Mouse (Mus musculus) telencephalon, adult 2 months (tissue): ENCODE results near the gene Gm17455.
A peak's percentile ranks its signal among the peaks of the same experiment; 100 is the strongest.

Experiments used
- DNase-seq: peaks from one replicate; pipeline ENCODE4 v3.0.0-alpha.2; 2011; ENCODE audit warnings: low read depth, low spot score

Gm17455 gene

DNA sequence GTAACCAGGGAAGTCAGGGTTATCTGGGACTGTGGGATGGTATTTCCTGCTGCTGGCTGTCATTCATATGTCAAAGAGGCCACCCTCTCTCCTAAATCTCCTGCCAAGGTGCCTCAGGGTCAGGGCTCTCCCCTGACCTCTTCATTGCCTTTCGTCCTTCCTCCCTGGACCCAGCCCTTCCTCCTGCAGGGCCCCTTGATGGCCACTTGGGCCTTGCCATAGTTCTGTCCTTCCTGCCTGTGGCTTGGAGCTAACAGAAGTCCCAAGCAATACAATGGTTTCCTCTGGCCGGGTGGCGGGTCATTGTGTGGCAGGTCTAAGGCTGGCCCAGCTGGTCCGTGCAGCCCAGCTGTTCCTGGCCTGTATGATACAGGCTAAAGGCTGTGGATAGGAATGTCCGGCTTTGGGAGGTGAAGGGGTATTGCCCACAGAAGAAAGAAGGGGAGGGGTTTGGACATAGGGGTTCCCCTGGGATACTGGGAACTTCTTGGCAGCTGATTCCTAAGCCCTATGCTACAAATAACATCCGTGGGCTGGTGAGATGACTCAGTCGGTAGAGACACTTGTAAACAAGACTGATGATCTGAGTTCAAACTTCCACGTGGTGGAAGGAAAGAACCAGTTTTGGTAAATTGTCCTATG, 25.5 kb upstream of the Gm17455 start:
- no peak for DNase-seq

DNA sequence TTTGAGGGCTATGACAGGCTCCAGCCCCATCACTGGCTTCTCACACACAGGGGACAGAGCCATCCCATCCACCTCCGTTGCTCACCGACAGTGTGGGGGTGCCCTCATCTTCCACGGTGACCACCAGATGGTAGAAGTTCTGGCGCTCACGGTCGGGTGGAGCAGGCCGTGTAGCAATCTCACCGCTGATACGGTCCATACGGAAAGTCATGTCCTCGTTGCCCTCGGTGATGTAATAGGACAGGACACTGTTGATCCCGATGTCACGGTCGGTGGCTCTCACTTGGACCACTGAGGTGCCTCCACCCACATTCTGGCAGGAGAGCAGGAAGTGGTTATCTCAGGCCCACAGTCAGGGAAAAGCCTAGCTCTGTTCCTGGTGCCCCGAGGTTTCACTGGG, 22.8 kb upstream of the Gm17455 start:
- DNase-seq: no peak

DNA sequence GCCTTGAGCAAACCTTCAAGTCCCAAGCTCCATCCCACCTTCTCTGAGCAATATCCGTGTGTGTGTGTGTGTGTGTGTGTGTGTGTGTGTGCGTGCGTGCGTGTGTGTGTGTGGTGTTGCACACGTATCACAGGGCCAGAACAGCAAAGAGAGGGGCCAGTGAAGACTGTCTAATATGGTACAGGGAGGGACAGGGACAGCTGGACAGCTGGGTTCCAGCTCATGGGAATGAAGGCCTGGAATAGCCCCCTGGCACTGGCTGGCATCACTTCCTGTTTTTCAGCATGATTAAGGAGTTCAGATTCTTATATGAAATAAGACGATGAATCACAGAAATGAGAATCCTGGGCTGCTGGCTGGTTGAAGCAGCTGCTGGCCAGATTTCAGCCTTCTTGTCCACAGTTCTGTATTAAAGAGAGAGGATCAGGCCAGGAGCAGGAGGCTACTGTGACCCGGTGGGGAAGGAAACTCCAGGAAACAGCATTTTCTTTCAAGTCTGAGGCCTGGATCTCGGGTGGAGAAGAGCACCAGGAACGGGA, 20.0 kb upstream of the Gm17455 start:
- no peak for DNase-seq

DNA sequence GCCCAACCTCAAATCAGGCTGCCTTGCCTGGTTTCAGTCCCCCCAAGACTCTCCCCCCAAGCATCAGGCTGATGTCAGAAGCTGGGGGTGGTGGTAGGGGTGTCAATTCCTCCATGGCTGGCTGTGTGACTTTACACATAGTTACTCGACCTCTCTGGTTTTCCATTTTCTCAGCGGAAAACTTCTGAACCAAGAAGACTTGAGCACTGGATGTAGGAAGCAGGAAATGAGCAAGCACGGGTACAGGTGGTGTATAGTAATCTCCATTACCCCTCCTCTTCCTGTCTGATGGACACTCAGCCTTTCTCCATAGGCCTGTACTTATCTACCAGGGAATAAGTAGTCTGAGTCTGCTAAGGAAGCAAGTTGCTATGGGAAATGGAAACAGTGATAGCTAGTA, 19.3 kb upstream of the Gm17455 start:
- no peak for DNase-seq

DNA sequence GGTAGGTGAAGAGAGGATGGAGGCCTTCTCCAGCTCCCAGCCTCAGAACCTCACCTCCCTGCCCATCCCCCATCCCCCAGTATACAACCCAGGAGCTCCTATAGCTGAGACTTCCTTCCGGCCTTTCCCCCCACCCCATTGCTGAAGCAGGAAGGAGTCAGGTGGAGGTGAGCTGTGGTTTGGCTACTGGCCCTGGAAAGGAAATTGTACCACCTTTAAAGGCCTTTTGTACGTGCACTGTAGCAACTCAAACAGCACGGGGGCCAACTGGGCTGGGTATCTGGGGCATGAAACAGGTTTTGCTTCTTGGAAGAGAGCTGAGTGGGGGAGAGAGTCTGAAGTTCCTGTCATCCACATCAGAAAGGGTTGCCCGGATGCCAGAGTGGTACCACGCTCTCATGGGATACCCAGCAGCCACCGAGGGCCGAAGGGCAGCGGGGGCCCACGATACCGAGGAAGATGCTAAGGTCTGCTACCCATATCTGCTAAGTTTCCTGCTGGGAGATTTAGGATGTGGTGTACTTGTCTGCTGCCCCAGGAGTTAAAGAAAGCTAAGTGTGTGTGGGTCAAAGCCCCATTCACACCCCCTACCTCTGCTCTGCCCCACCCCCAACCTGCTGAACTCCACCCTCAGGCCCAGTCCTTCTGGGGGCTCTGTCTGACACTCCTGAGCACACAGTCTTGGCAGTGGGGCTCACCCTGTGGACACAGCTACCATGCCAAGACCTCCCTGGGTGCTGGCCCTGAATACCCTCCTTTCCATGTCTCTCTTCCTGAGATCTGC, 18.2 kb upstream of the Gm17455 start:
- no peak for DNase-seq

DNA sequence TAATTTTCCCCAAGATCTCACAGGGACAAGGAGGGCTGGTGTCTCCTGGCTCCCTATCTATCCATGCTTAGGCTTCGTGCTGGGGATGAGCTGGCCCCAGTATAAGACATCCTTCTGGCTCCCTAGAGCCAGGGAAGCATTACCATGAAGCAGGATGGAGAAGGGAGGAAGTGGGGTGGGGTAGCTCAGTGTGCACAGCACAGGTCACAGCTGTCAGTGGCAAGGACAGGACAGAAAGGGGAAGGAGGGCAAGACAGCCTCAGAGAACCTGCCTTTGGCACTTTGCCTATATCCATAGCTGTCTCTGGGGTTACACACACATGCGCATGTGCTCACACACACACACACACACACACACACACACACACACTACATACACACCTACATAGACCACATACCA, 11.2 kb upstream of the Gm17455 start:
- DNase-seq: no peak

DNA sequence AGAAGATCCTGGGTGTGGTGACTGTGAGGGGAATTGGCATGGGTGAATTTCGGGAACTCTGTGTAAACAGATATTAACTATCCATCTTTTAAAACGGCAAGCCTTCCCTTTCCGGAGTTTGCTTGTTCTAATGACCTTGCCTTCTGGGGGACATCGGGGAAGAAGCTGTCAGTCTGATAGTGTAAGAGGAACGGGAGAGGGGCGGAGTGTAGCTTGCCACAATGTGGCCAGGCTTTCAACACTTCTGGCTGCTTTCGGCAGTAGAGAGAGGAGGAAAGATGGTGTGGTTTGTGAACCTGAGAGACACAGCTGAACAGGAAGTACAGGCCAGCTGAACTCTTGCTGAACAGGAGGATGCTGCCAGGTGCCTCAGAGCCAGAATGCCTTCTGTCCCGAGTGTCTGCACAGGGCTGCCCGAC, 10.1 kb upstream of the Gm17455 start:
- DNase-seq: no peak

DNA sequence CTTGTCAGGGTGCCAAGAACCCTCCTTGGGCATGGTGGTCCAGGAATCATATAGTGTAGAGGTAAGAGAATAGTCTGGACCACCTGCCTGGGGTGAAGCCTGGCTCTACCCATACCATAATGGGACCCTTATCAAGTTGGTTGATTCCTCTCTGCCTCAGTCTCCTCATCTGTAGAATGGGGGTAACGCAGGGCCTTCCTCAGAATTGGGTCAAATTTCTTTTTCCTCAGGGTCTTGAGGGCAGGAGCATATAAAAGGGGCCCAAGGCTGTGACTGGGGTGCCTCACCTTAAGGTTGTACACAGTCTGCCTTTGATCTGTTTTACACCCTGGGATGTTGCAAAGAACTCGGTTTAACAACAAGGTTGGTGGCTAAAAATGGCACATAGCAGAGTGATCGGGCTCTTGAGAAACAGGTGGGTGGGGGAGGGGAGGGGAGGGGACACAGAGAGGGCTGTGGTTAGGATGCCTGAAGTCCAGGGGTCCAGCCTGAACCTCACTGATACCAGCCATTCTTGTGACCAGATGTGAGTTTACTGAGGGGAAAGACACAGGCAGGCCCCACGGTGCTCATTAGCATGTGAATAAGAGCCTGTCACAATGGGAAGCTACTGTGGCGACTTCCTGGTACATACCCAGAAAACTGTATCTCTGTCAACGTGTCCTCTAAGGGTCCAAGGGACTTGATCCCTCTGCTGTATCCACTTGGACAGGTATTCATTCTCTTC, 9.2 kb upstream of the Gm17455 start:
- no peak for DNase-seq

DNA sequence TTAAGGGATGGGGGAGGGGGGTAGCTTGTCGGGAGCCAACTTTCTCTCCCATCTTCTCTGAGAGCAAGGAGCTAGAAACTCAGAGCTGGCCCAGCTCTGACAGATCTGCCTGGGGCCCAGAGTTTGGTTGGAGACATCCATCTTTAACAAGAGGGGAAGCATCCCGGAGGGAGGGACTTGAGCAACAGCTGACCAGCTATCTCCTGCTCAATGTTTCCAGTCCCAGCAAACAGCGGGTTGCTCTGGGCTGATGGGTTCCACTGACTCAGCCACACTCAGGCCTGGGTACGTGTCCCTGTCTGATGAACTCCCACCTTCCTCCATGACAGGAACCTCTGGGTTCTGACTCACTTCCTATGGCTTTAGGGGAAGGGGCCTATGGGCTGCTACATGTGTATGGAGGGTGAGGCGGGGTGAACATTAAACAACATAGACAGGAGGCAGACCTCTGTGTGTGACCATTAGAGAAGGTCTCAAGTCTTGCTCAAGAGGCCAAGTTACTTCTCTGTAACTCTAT, 8.6 kb upstream of the Gm17455 start:
- no peak for DNase-seq

DNA sequence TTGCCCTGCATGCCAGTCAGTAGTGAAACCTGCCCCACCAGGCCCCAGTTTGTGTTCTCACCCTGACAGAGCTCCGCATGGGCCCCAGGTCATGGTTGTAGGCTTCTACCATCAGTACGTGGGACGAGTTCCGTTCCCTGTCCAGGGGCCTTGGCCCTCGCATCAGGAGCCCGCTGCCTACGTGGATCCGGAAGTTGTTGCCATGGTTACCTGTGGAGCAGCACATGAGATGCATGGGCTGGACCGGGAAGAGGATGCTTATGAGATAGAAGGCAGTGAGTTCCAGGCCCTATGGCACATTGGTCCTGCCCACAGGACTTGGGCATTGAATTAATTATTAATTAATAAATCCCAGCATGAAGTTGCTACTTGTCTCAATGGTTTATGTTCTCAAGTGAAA, 7.9 kb upstream of the Gm17455 start:
- no peak for DNase-seq

DNA sequence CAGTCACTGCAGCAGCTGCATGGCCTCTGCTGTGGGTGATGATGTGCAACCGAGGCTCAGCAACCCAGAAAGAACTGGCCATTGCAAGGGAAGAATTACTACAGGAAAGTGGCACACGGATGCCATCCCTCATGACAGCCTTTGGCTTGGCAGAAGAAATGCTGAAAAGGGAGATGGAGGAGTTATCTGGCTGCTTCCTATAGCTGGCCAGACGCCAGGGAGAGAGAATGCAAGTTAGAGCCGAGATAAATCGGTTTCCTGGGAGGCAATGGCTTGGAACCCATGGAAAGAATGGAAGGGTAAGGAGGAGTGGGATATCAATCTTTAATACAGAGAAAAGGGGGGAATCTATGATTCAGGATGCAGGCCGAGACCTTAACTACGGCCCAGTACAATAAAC, 4.6 kb upstream of the Gm17455 start:
- no peak for DNase-seq

DNA sequence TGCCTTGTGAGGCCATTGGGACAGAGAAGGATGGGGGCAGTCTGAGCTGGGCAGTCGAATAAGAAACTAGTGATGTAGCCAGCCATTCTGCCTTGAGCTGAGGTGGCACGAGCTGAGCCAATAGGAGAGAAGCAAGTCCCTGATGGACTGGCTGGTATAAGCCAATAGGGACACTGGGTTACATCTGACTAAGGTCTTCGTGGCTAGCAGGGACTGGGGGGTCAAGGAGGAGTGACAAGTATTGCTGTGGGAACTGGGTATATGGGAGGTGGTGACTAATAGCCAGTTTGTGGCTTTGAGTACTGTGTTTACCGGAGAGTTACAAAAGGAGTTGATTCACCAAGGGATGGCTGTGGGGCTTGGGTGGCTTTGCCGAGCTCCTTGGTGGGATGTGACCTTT, 3.9 kb upstream of the Gm17455 start:
- no peak for DNase-seq

DNA sequence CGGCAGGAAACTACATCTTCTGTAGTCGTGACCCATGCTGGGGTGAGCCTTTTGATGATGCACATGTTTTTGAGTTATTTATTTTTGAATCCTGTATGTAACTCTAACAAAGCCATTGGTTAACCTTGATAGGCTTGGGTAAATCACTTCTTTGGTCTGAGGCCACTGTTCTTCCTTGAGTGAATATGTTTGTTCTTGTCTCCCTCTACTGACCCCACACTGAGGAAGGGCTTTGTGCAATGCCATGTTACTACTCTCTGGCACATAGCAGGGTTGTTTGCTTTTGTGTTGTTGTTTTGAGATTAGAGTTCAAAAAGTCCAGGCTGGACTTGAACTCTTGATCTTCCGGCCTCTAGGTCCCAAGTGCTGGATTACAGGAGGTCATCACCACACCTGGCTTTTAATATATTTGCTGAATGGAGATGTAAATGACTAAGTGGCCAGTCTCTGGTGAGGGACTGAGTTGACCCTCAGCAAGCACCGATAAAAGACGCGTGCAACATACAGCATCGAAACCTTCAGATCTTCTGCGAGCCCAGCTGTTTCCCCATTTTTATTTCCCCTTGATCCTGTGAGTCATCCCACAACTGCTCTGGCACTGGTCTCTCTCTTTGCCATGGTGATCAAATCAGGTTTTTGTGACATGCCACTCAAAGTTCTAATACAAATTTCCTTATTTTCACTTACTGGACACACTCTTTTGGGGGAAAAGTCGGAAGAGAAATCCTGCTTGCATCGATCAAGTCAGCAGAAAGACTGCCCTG, 1.3 kb upstream of the Gm17455 start:
- DNase-seq: no peak

DNA sequence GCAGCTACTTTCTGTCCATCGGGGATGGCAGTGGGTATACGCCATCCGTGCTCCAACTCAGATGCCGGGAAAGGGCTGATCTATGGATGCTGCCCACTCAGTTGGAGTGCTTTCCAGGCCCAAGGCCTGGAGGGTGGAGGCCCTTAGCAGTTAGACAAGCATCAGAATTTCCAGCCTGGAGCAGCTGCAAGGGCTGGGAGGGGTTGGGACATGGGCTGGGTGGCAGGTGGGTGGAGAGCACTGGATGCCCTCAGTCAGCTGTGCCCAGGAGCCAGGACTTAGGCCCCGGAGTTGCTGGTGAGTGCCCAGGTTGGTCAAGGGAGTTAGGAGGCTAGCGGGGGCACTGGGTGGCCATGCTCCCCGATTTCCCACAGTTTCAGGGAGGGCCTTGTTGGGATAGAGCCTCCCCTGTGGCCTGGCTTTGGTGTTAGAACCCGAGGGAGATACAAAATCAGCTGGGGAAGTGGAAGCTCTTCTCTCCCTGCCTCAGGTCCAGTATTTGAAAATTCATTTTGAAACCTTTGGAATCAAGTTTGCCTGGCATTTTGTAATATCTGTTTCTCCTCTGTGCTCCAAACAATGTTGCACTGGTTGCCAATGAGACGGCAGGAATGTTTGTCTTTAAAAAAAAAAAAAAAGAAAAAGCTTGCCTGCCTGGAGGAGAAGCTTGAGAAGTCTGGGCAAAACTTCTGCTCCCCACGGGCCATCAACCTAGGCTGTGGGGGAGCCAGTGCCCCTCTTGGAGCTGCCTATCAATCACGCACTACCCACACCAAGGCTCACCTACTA, 1.2 kb downstream of the Gm17455 start:
- no peak for DNase-seq

DNA sequence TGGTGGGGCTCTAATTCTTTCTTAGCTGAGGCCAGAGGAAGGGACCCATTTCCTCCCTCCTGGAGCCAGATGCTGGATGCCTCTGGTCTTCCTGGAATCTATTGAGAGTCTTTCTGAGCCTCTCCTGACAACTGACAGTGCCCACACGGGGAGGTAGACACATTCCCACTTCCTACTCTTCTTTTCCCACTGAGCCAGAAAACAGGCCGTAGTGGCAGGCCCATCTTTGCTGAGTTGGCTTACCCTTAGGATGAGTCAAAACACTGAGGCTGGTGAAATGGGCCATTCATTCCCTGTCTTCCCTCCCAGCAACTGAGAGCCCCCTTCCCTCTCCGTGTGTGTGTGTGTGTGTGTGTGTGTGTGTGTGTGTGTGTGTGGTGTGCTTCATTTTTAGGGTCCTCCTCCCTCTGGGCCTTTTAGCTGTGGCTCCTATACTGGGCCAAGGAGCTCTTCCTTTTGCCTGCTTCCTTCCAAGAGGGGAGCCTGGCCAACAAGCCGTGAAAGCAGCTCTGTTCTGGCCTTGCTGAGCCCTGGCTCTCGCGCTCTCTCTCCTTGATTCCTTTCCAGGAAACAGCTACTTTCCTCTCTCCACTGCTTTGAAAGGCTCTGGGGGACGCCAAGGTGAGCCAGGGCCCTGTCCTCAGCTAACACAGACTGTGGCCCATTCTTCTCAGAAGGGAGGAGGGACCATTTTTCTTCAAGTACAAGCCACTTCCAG, 6.1 kb downstream of the Gm17455 start:
- DNase-seq: peak; percentile 13

DNA sequence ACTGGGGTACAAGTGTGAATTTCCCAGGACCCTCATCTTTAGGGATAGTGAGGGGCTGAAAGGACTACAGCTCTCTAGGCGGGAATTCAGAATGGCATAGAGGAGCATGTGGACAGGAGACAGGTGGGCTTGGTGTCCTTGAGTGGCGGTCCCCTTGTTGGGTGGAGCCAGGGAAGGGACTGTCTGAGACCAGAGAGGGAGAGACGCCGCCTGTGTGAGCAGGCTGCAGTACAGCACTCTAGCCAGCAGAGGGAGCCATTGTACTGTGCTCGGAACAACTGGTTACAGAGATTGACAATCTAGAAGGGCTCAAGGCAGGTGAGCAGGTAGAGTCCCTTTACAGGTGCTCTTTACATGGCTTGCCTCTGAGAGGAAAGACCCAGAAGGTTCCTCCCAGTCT, 8.3 kb downstream of the Gm17455 start:
- DNase-seq: peak; percentile 12

DNA sequence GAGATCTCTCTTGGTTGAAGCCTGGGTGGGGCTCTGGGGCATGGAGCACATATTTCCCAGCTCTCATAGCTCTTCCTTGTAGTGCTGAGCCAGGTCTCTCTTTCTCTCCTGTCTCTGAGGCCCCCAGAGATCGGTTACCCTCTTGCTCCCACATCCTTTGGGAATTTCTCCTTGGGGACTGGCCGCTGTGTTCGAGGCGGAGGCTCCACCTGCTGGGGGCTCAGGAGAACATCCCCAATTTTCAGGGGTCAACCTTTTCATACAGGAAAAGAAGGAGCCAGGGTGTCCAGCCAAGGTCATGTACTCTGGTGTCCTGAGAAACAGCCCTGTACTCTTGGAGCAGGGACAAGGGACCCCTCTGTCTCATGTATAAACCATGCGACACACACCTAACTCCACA, 12.3 kb downstream of the Gm17455 start:
- DNase-seq: no peak

DNA sequence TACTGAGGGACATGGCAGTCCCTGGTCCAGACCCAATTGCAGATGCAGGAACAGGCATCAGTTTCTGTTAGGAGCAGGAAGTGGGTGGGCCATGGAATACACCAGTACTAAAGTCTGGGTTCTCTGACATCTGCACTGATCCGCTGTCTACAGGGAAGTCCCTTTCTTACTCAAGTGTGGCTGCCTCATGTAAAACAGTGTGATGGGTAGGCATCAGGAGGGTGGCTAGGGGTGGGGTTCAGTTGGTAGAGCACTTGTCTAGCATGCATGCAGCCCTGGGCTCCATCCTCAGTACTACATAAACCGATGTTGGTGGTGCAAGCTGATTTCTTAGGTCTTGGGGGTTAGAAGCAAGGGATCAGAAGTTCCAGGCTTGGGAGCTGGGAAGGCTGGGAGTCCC, 14.2 kb downstream of the Gm17455 start:
- no peak for DNase-seq

DNA sequence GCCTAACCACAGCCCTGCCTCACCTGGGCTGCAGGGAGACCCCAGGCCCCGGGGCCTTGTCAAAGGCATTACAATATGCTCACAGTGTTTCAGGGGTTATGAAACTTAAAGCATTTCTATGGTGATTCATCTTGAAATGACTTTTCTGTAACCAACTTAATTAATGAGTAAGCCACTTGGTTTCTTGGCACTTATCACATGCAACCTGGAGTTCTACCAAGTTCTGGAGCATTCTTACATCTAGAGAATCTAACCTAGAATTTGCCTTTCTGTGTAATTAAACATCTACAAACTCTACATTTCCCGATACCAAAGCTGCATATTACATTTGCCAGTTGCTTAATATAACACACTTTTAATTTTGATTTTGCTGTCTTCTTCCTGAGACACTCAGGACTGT, 17.5 kb downstream of the Gm17455 start:
- DNase-seq: peak; percentile 33

DNA sequence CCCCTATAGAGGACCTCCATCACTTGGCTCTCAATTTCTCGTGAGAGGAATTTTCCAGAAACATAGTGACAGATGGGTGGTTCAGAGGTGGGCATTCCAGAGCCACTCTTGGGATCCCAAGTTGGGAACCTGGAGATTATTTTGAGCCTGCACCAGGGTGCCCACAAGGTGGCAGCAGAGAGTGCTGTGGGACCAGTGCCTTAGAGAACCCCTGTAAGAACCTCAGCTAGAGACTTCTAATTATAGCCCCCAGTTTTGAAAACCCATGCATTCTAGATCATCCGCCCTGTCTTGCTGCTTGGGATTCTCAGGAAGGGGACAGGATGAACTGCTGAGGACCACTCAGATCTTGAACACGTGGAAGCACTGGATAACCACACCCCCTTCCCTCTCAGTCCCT, 18.6 kb downstream of the Gm17455 start:
- peak; percentile 21 for DNase-seq
